Mouse (Mus musculus): Measurements from ENCODE around the gene Gsk3a. TPM values are rescaled to one million over a fixed set of nuclear protein-coding genes. Genes with fewer than 3 reads are reported as not detected.

Gsk3a gene
- polyA plus RNA-seq, 1 experiment from 2014 or later = 16.9 TPM

Small RNA genes within 50 kb of the gene (microRNA-seq; reads per million reads assigned to microRNA genes)
- gene Mir7048 = not detected

Other genes with a start within 250 kb of the Gsk3a start
- 0.38 and 0.59 TPM in 2 replicates for gene Atp1a3, start 231.9 kb downstream of the Gsk3a start, polyA plus RNA-seq (2016; fragmentation: Nextera tagmentation; extraction: Ambion mirVana)
- gene Grik5, start 165.5 kb downstream of the Gsk3a start, polyA plus RNA-seq (2016; fragmentation: Nextera tagmentation; extraction: Ambion mirVana) = 12.4 and 15.0 TPM in 2 replicates
- gene Zfp574, start 165.3 kb downstream of the Gsk3a start, polyA plus RNA-seq (2016; fragmentation: Nextera tagmentation; extraction: Ambion mirVana) = 39.5 and 40.9 TPM in 2 replicates
- 2.7 and 2.9 TPM in 2 replicates for gene Pou2f2, start 58.1 kb downstream of the Gsk3a start, polyA plus RNA-seq (2016; fragmentation: Nextera tagmentation; extraction: Ambion mirVana)
- gene Dedd2, start 17.2 kb downstream of the Gsk3a start, polyA plus RNA-seq (2016; fragmentation: Nextera tagmentation; extraction: Ambion mirVana) = 12.2 and 13.6 TPM in 2 replicates
- gene Zfp526, start 16.4 kb downstream of the Gsk3a start, polyA plus RNA-seq (2016; fragmentation: Nextera tagmentation; extraction: Ambion mirVana) = 3.1 and 3.4 TPM in 2 replicates
- 22.3 and 24.3 TPM in 2 replicates for gene Erf, start 12.9 kb upstream of the Gsk3a start, polyA plus RNA-seq (2016; fragmentation: Nextera tagmentation; extraction: Ambion mirVana)
- 34.9 and 38.7 TPM in 2 replicates for gene Cic, start 29.9 kb upstream of the Gsk3a start, polyA plus RNA-seq (2016; fragmentation: Nextera tagmentation; extraction: Ambion mirVana)
- 288 and 295 TPM in 2 replicates for gene Pafah1b3, start 60.1 kb upstream of the Gsk3a start, polyA plus RNA-seq (2016; fragmentation: Nextera tagmentation; extraction: Ambion mirVana)
- gene Prr19, start 63.6 kb upstream of the Gsk3a start, polyA plus RNA-seq (2016; fragmentation: Nextera tagmentation; extraction: Ambion mirVana) = 0.66 and 0.86 TPM in 2 replicates
- gene Tmem145, start 68.3 kb upstream of the Gsk3a start, polyA plus RNA-seq (2016; fragmentation: Nextera tagmentation; extraction: Ambion mirVana) = 1.1 and 1.3 TPM in 2 replicates
- 21.6 and 21.7 TPM in 2 replicates for gene Megf8, start 79.3 kb upstream of the Gsk3a start, polyA plus RNA-seq (2016; fragmentation: Nextera tagmentation; extraction: Ambion mirVana)
- gene Cnfn, start 131.9 kb upstream of the Gsk3a start, polyA plus RNA-seq (2016; fragmentation: Nextera tagmentation; extraction: Ambion mirVana) = not detected in 2 replicates
- 11.9 and 12.1 TPM in 2 replicates for gene Lipe, start 160.9 kb upstream of the Gsk3a start, polyA plus RNA-seq (2016; fragmentation: Nextera tagmentation; extraction: Ambion mirVana)
- 0.29 and 0.58 TPM in 2 replicates for gene Cxcl17, start 175.0 kb upstream of the Gsk3a start, polyA plus RNA-seq (2016; fragmentation: Nextera tagmentation; extraction: Ambion mirVana)
- gene Ceacam1, start 239.8 kb upstream of the Gsk3a start, polyA plus RNA-seq (2016; fragmentation: Nextera tagmentation; extraction: Ambion mirVana) = 0.79 TPM in 2 replicates

All from limb, embryonic 12.5 days (tissue).